Mouse (Mus musculus) brain, embryonic 14.5 days (tissue): Measurements from ENCODE around the gene Gm13283.

Experiments
- CTCF ChIP-seq: fragments of 200-500 bp; IDR thresholded peaks from 2 replicates; pipeline ENCODE4 v1.5.1; 2012; ENCODE audit warnings: inconsistent platforms, mild to moderate bottlenecking, moderate library complexity, borderline replicate concordance; ENCODE audit not compliant: insufficient read depth, insufficient read length; ENCODE audit errors: extremely low read depth
- POLR2A ChIP-seq: fragments of 200-500 bp; IDR thresholded peaks from 2 replicates; pipeline ENCODE4 v1.6.1; 2012; ENCODE audit warnings: mild to moderate bottlenecking, inconsistent platforms, borderline replicate concordance; ENCODE audit not compliant: poor library complexity, insufficient read depth, insufficient read length, severe bottlenecking; ENCODE audit errors: extremely low read depth

GRCm38 (mm10) chr4:88714281-88714680 is 45.6 kb upstream of the Gm13283 start:
- no peak for TF ChIP-seq CTCF
- no peak for TF ChIP-seq POLR2A
